Mouse (Mus musculus) gastrocnemius, adult 18-20 months (tissue): ENCODE data around the gene Dnajc7. TPM values are rescaled to one million over a fixed set of nuclear protein-coding genes. Genes with fewer than 3 reads are reported as not detected.
"Not testable (repeated sequence)": the region's sequence is repeated elsewhere in the genome, so short reads cannot be mapped to it uniquely, and the experiment has no call there.

Experiments used
- DNase-seq: peaks from one replicate; pipeline ENCODE4 v3.0.0; 2021; ENCODE audit warnings: low spot score
- total RNA-seq, 2 experiments: library from RNA; stranded (reverse); gene quantifications; 2 replicates each; pipeline ENCODE4 v1.2.3; 2021

Dnajc7 gene
- total RNA-seq, 2 experiments from 2014 or later: 81.1 to 111 TPM

DNA sequence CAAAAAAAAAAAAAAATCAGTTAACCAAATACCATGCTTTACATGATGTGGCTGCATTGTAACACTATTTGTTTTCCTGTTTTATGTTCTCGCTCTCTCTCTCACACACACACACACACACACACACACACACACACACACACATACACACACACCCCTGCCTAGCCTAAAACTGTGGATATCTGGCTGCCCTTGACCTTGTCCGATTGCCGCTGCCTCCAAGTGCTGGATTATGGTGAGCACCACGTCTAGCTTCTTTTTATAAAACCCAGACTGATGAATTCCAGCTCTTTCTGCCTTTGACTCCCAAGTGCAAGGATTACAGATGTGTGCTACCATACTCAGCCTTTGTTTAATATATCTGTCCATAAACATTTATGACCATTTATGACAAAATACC lies 2.5 kb downstream of the Dnajc7 start:
- no peak for DNase-seq

- DNase-seq: not testable (repeated sequence)
Measured at GRCm38 (mm10) chr11:100616836-100617235, 3.1 kb downstream of the Dnajc7 start.

DNA sequence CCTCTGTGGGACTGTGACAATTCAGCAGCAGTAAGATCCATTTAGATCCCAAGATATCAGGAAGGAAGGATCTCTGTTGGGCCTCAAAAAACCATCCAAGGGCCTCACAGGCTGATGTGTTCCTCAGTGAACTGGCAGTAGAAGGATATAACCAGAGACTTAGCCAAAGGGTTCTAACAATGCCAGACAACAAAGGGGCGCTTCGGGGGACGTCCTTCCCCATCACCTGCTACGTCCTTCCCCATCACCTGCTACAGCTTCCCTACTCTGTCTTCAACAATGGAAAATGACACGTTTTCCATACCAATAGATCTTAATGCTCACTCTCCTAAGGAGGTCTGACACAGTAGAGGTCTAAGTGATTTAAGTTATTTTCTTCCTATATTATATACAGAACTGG lies 3.6 kb downstream of the Dnajc7 start:
- DNase-seq: no peak

DNA sequence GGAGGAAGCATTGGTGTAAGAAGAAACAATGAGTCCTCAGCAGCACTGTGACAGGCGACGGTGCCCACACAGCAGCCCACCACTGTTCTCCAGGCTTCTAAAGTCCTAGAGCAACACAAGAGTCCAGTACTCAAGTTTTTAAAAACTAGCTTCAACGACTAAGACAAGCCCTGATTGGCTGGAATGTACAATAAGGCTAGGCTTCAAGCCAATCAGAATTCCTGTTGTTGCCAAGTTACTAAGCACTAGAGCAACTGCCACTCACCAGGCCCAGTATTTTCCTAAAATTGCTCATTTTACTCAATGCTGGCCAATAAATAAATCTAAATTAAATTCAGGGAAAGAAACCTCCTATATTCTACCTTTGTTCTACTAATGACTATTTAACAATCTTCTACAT lies 6.7 kb downstream of the Dnajc7 start:
- DNase-seq: no peak

GRCm38 (mm10) chr11:100611627-100612026 lies 8.3 kb downstream of the Dnajc7 start:
- no peak for DNase-seq

DNA sequence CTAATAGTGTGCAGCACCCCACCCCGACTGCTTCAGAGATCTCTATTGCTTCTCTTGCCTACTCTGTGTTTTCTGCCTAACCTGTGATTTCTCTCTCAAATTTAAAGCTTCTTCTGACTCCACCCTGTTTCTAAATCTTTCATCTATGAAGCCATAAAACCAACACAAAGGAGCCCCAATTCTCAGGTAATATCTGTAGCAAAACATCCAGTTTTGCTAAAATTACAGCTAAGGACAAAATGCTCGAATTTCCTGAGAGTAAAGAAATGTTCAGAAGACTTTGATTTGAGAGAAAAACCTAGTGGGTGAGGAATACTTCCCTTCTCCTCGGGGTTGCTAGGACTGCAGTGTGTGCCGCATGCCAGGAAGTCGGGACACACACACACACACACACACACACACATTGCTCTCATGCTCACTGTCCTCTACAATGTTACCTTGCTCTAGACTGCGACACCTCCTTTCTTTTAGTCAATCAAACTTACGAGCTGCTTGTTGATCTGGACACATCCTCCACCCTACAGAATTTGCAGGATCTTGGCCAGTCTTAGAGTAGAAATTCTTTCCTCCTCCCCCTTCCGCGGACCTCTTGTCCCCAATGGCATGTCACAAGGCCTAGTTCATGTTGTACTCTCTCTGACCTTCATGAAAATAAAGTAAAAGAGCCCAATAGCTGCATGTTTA lies 9.8 kb downstream of the Dnajc7 start:
- peak; percentile 49 for DNase-seq

DNA sequence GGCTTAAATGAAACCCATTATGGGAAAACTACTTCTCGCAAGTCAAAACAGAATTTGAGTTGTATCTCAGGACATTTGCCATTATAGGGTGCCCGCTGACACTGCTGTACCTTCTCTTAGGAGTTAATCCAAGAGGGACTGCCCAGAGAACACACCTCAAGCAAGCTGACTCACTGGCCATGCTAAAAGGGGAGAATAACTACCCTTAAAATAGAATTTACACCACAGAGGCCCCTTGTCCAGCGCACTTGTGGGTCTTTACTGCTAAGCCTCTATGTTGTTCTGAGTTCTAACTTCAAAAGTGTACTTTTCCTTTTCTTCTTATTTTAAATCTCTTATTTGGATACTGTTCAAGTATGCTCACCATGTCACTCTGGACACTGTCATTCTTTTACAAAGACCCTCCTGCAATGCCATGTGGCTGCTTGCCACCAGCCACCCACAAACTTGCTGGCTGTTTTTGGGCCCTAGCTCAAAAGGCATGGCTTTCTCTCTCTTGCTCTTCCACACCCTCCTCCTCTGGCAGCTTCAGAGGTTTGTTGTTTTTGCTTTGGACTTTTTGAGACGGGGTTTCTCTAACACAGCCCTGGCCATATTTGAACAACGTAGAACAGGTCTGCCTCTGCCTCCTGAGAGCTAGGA lies 10.5 kb downstream of the Dnajc7 start:
- DNase-seq: no peak

DNA sequence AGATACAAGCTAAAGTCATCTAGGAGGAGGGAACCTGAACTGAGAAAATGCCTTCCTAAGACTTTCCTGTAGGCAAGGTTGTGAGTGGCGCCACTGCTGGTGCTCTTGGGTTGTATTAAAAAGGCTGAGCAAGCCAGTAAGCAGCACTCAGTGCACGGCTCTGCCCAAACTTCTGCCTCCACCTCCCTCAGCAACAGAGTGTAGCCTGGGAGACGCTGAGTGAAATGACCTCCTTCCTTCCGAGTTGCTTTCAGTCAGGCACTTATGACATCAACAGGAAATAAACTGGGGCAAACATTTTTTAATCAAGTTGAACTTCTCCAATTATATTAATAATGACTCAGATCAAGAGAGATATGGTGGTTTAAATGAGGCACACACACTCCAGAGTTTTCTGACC lies 11.2 kb downstream of the Dnajc7 start:
- DNase-seq: no peak

- no peak for DNase-seq
Measured at GRCm38 (mm10) chr11:100607121-100607520, 12.8 kb downstream of the Dnajc7 start.

GRCm38 (mm10) chr11:100605451-100605850 lies 14.5 kb downstream of the Dnajc7 start:
- no peak for DNase-seq

DNA sequence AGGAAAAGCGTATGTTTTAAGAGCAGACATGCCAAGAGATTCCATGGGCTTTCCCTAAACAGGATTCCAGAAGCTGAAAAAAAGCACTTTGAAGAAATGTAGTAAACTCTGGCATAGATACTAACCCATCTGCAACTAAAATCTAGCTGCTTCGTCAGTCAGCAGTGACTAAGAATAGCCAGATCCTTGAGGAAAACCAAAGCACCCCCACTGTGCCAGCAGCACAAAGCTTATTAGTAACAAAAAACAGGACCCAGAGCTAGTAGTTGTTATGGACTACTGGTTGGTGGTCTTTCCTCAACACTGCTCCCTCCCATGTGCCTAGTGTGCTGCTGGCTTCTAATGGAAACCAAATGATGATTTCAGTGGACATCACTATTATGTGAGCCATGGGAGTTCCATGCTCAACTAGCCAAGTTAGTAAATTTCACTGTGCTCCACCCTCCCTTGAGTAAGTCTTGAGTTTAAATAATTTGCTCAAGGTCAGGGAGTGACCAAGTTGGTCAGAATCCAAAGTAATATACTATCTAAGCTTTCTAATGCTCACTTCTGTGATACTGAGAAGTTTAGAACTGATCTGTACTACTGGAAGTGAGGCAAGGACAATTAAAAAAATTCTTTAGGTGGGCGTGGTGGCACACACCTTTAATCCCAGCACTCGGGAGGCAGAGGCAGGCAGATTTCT lies 15.5 kb downstream of the Dnajc7 start:
- DNase-seq: no peak

DNA sequence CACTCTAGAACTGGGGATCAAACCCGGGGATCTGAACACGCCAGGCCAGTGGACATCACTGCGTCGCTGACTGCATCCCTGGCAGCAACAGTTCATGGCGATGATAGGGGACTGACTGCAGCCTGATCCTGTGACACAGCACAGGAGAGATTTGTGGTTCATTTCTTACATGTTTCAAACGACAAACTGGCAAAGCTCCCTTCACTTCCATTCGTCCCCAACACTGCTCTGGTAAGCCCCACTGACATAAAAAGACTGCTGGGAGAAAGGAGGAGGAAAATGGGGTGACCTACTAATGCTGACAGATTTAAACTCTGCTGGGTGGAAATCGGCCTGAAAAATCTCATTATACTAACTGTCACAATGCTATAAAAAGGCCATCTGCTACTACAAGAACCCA lies 16.2 kb downstream of the Dnajc7 start:
- no peak for DNase-seq

DNA sequence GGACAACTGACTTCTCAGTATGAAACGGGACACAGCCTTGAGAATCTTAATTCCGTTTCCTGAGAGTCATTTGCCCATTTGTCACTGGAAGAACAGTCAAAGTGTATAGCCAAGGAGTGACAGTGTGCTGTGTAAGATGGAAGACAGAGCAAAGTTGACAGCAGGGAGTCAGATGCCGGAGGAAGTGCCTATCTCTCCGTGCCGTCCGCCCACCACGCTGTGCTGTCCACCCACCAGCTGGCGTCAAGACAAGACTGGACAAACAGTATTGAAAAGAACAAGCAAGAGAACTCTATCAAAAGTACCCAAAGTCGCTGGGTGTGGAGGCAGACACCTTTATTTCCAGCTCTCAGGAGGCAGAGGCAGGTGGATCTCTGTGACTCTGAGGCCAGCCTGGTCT lies 16.8 kb downstream of the Dnajc7 start:
- no peak for DNase-seq

DNA sequence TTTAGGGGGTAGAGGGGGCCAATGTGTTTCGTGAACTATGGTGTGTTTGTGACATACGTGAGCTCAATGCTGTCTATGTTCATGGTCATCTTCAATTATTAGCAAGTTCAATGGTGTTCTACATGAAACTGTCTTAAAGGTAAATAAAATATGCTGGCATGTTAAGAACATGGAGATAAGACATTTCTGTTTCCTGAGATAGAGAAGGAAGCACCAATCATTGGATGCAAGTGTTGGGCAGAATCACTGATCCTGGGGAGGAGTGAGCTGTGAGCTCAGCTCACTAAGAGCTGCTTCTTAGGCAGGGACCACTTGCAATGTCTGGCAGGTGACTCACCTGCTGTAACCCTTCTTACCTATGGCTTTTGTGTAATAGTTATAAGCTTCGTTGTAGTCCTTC lies 18.6 kb downstream of the Dnajc7 start:
- no peak for DNase-seq

DNA sequence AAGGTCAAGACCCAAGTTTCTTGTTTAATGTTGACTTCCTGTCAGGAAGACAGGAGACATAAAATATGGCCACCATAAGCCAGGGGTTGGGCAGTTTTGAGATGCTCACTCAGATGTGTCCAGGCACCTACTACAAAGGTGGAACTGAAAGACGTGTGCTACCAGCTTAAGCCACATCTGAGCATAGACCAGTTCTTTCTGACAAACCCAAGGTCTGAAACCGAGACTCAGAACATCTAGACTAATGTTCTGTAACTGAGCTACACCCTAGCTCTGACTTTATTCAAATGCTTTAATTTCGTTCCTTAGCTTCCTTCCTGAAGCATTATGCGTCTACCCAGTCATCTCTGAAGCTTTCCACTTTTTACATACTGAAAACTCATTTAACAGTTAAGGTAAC lies 21.9 kb downstream of the Dnajc7 start:
- DNase-seq: no peak

GRCm38 (mm10) chr11:100595533-100595932 lies 24.4 kb downstream of the Dnajc7 start:
- DNase-seq: peak; percentile 60

DNA sequence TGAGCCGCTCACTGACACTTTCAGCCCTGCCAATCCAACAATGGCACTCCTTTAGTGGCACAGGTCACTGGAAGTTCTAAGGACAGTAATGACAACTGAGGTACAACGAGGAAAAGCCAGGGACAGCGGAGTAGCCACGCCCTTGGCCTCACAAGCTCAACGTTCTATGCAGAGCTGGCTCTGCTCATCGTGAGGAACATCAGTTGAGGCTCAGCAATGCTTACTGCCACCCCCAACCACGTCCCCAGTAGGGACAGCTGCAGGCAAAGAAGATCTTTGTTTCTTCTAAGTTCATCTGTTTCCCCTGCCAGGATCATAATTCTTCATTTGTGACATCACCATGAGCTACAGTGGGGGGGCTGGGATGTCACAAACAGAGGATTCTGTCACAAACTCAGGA lies 25.4 kb downstream of the Dnajc7 start:
- DNase-seq: no peak

DNA sequence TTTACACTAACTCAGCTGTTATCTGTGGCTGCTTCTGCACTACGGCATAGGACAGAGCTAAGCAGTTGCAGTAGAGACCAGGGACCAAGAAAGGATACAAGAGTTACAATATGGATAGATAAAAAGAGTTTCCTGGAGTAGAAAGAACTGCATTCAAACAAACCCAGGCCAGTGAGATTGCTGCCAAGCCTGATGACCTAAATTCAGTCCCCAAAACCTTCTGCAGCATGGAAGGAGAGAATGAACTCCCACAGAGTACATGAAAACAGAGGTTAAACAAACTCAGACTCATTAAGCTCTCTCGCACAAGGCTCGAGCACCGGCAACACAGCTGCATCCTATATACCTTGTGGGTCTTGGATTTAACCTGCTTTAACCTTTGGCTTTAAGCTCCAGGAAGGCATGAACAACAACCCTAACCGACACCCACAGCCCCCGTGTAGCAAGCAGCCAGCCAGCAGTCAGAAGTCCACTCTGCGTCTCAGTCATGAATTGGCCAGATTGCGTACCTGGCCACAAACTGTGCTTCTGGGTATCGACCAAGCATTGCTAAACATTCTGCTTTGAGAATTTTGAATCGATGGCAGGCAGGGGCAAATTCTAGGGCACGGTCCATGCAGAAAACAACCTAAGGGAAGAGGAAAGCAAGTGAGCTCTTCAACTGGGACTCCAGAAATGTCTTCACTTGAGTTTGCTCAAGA lies 27.5 kb downstream of the Dnajc7 start:
- DNase-seq: no peak

DNA sequence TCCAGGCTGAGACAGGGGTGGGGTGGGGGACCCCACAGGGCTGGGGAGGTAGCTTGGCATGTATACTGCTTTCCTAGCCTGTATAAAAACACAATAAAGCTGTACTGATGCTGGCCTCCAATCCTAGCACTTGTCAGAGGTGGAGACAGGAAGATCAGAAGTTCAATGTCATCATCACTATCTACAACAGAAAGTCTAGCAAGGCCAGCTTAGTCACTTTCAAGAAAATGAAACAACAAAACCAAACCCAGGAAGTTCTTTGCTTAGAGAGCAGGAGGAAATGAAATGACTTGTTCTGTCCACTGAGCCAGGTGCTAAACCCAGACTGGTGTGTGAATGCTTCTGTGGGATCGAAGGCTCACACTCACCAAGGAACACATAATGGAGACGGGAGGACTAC lies 31.5 kb downstream of the Dnajc7 start:
- DNase-seq: no peak

DNA sequence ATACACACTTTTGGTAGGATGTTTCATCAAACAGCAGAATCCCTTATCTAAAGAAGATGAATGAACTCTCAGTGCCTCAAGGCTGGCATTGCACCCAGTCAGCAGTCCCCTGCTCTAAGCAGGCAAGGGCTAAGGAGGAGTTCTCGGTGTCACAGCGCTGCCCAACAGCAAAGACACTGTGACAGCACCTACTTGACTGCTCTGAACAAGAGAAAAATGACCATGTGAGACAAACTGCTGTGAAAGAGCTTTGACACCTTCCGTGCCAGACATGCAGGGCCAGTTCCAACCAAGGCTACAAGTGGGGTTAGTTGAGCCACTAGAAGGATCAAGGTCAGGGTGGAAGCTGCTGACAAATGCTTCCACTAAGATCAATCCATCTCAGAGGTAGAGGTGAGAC lies 34.8 kb downstream of the Dnajc7 start:
- DNase-seq: no peak

- no peak for DNase-seq
Measured at GRCm38 (mm10) chr11:100584561-100584961, 35.4 kb downstream of the Dnajc7 start.

- DNase-seq: no peak
Measured at GRCm38 (mm10) chr11:100582836-100583235, 37.1 kb downstream of the Dnajc7 start.
